Comparison of ENCODE assay signal across 18 mouse cellular contexts in genomic region chr9:100735993-100736645, GRCm38 (mm10).
DNase-seq lines count a peak whose midpoint lies in the region; ATAC-seq lines count a peak whose summit lies in the region.
"Had no signal": no experiment of that assay in that cellular context is flagged by ENCODE, and none has a peak within 500 bp of the region (broad histone marks: within the 10 kb centered on the region; RNA-seq: fewer than 3 reads in every experiment).

No protein-coding gene starts in this region.

- no peaks in the 10 kb centered on the region for H3K9me3 ChIP-seq in liver, embryonic 15.5 days (replicated peaks)
- no peaks in the 10 kb centered on the region for H3K9me3 ChIP-seq in forebrain, embryonic 14.5 days (replicated peaks; ENCODE audit: control insufficient read depth, low read length)
- no peaks in the 10 kb centered on the region for H3K9me3 ChIP-seq in midbrain, embryonic 16.5 days (replicated peaks; ENCODE audit: control insufficient read depth, low read length, poor library complexity, severe bottlenecking)
- H3K9me3 ChIP-seq: embryonic facial prominence, embryonic 15.5 days; heart, embryonic 13.5 days; midbrain, embryonic 10.5 days had no signal

- no peak overlapping the region for H3K4me3 ChIP-seq in liver, embryonic 15.5 days (replicated peaks)
- no peak overlapping the region for H3K4me3 ChIP-seq in forebrain, embryonic 14.5 days (ENCODE audit: low read depth, low read length)
- H3K4me3 ChIP-seq in midbrain, embryonic 16.5 days (ENCODE audit: low read depth, low read length): no peak overlapping the region
- H3K4me3 ChIP-seq: embryonic facial prominence, embryonic 15.5 days; heart, embryonic 13.5 days; midbrain, embryonic 10.5 days had no signal

- no peak overlapping the region; the same call in 1 of the 2 replicates for H3K27ac ChIP-seq in liver, embryonic 15.5 days (replicated peaks)
- no peak overlapping the region for H3K27ac ChIP-seq in forebrain, embryonic 14.5 days (ENCODE audit: low read depth, low read length)
- H3K27ac ChIP-seq in midbrain, embryonic 16.5 days (ENCODE audit: low read length): no peak overlapping the region
- H3K27ac ChIP-seq: embryonic facial prominence, embryonic 15.5 days; heart, embryonic 13.5 days; midbrain, embryonic 10.5 days had no signal

- H3K4me1 ChIP-seq in liver, embryonic 15.5 days (replicated peaks): peaks cover 34% of the 10 kb centered on the region
- no peaks in the 10 kb centered on the region for H3K4me1 ChIP-seq in forebrain, embryonic 14.5 days (ENCODE audit: control insufficient read depth, insufficient read depth, low read length)
- H3K4me1 ChIP-seq in midbrain, embryonic 16.5 days (ENCODE audit: control insufficient read depth, insufficient read depth, low read length): no peaks in the 10 kb centered on the region
- H3K4me1 ChIP-seq: embryonic facial prominence, embryonic 15.5 days had no signal

- no peaks in the 10 kb centered on the region for H3K27me3 ChIP-seq in liver, embryonic 15.5 days
- no peaks in the 10 kb centered on the region for H3K27me3 ChIP-seq in forebrain, embryonic 14.5 days (replicated peaks; ENCODE audit: control insufficient read depth, insufficient read depth, low read length)
- H3K27me3 ChIP-seq in midbrain, embryonic 16.5 days (ENCODE audit: control insufficient read depth, insufficient read depth, low read depth, low read length): no peaks in the 10 kb centered on the region
- H3K27me3 ChIP-seq: embryonic facial prominence, embryonic 15.5 days; heart, embryonic 13.5 days had no signal

- no peak overlapping the region for H3K9ac ChIP-seq in liver, embryonic 15.5 days
- no peak overlapping the region for H3K9ac ChIP-seq in forebrain, embryonic 14.5 days (ENCODE audit: low read length)
- no peak overlapping the region for H3K9ac ChIP-seq in midbrain, embryonic 16.5 days (ENCODE audit: low read depth, low read length)
- H3K9ac ChIP-seq: embryonic facial prominence, embryonic 15.5 days; forebrain, postnatal 0 days; heart, embryonic 13.5 days; lung, embryonic 14.5 days had no signal

- ATAC-seq in liver, embryonic 15.5 days (ENCODE audit: insufficient read depth): peak; percentile 88
- ATAC-seq in forebrain, embryonic 14.5 days: no peak
- no peak for ATAC-seq in midbrain, embryonic 16.5 days
- ATAC-seq: forebrain, postnatal 0 days had no signal

- 41% methylated on average over 4 of the region's 4 CpGs for WGBS in liver, embryonic 15.5 days (ENCODE audit: insufficient replicate concordance)
- 81% methylated on average over 4 of the region's 4 CpGs for WGBS in forebrain, embryonic 14.5 days
- WGBS in midbrain, embryonic 16.5 days: 86% methylated on average over 4 of the region's 4 CpGs

- DNase-seq in retina, postnatal 1 day: peak; percentile 17
- DNase-seq in retina, embryonic 14.5 days (ENCODE audit: low spot score): no peak
- DNase-seq in c-Kit-positive CD71-positive TER-119-positive erythroid progenitor cells, embryonic 14.5 days (ENCODE audit: low spot score): peak; percentile 68
- no peak for DNase-seq in frontal cortex, postnatal 10 days (ENCODE audit: low spot score in 2 of 2)
- no peak for DNase-seq in forebrain, embryonic 14.5 days (ENCODE audit: low spot score)
- DNase-seq in heart, adult 18-20 months: no peak
- DNase-seq: cerebellum, postnatal 14 days; forebrain, postnatal 0 days; gastrocnemius, postnatal 14 days; kidney, postnatal 14 days; left cerebral cortex, postnatal 4 days; lung, embryonic 14.5 days; right cerebral cortex, postnatal 4 days had no signal

- H3K4me2 ChIP-seq in liver, embryonic 15.5 days: peak overlapping the region; percentile 42
- H3K4me2 ChIP-seq in forebrain, embryonic 14.5 days (ENCODE audit: low read length): no peak overlapping the region
- H3K4me2 ChIP-seq in midbrain, embryonic 16.5 days (ENCODE audit: low read length): no peak overlapping the region
- H3K4me2 ChIP-seq: embryonic facial prominence, embryonic 15.5 days; heart, embryonic 13.5 days; lung, embryonic 14.5 days had no signal

- H3K36me3 ChIP-seq in liver, embryonic 15.5 days (replicated peaks): no peaks in the 10 kb centered on the region
- H3K36me3 ChIP-seq in forebrain, embryonic 14.5 days (ENCODE audit: control insufficient read depth, insufficient read depth, low read length): no peaks in the 10 kb centered on the region; the same call in 1 of the 2 replicates
- no peaks in the 10 kb centered on the region for H3K36me3 ChIP-seq in midbrain, embryonic 16.5 days (ENCODE audit: control insufficient read depth, insufficient read depth, low read length)
- H3K36me3 ChIP-seq: embryonic facial prominence, embryonic 15.5 days had no signal

Comparison
In these comparisons a context has a peak if more than half of its experiments do, and no peak if none do; other contexts are left out.
1. DNase-seq: peak in retina, postnatal 1 day (single experiment) and c-Kit-positive CD71-positive TER-119-positive erythroid progenitor cells, embryonic 14.5 days (single experiment); none in retina, embryonic 14.5 days (single experiment), frontal cortex, postnatal 10 days (0 of 2), forebrain, embryonic 14.5 days (single experiment) and heart, adult 18-20 months (0 of 2).